Comparison of ENCODE assay signal across 8 mouse cellular contexts in the genomic region with DNA sequence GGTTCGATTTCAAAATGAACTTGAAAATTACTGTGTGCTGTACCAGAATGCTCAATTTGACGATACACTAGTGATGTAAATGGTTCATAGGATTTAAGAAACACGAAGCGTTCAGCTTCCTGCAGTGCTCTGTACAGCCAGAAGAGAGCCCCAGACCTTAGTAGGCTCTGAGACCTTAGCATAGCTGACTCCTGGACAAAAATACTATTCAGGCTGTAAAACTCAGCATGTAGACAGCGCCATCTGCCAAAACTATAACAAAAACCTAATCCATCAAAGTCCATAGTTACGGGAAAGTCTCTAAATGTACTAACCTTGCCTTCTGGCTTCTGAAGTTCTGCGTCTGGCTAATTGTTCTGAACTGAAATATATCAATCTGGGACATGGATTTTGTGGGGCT. TPM values are rescaled to one million over a fixed set of nuclear protein-coding genes. Genes with fewer than 3 reads are reported as not detected.
DNase-seq lines count a peak whose midpoint lies in the region; ATAC-seq and TF ChIP-seq lines count a peak whose summit lies in the region.

No protein-coding gene starts in this region.

- peak; percentile 1 for TF ChIP-seq CTCF in C2C12 (IDR thresholded peaks at IDR 0.05; ENCODE audit: control insufficient read depth, insufficient read depth, insufficient read length)
- peak; percentile 37 to 96; a peak in 3 of 4 replicates for TF ChIP-seq CTCF in CH12.LX (conservative IDR thresholded peaks at IDR 0.05 in 1 of 2, IDR thresholded peaks at IDR 0.05 in 1 of 2; ENCODE audit: low read depth in 2 of 2, low read length in 2 of 2)
- peak; percentile 42; the same call in 1 of the 2 replicates for TF ChIP-seq CTCF in cortical plate, adult 2 months (IDR thresholded peaks at IDR 0.05; ENCODE audit: extremely low read depth, insufficient read depth, low read length)

- H3K9me3 ChIP-seq in CH12.LX (replicated peaks; ENCODE audit: low read length), result no peaks in the 10 kb centered on the region
- no peaks in the 10 kb centered on the region for H3K9me3 ChIP-seq in heart, embryonic 12.5 days (replicated peaks)
- no peaks in the 10 kb centered on the region for H3K9me3 ChIP-seq in kidney, embryonic 15.5 days (replicated peaks)
- H3K9me3 ChIP-seq in stomach, embryonic 15.5 days, result no peaks in the 10 kb centered on the region

- H3K79me2 ChIP-seq in C2C12 (ENCODE audit: control insufficient read depth, insufficient read depth) (no peaks in the 10 kb centered on the region), CH12.LX (replicated peaks; ENCODE audit: control insufficient read depth, extremely low read depth, insufficient read depth, poor library complexity, severe bottlenecking) (peaks cover 23% of the 10 kb centered on the region)

- H3K27ac ChIP-seq in CH12.LX (ENCODE audit: insufficient read depth, low read depth), result 0 out of 2 replicates have a peak overlapping the region, but pooled peaks have one; percentile 14
- no peak overlapping the region for H3K27ac ChIP-seq in cortical plate, adult 2 months (ENCODE audit: insufficient read depth, low read length)
- H3K27ac ChIP-seq in heart, embryonic 12.5 days (ENCODE audit: poor library complexity, severe bottlenecking), result no peak overlapping the region
- H3K27ac ChIP-seq in kidney, embryonic 15.5 days, result peak overlapping the region; percentile 64
- H3K27ac ChIP-seq in stomach, embryonic 15.5 days, result no peak overlapping the region

- peak overlapping the region; percentile 70 for H3K9ac ChIP-seq in CH12.LX (ENCODE audit: insufficient read depth, low read depth)
- H3K9ac ChIP-seq in heart, embryonic 12.5 days, result no peak overlapping the region
- 0 out of 2 replicates have a peak overlapping the region, but pooled peaks have one; percentile 71 for H3K9ac ChIP-seq in kidney, embryonic 15.5 days
- no peak overlapping the region for H3K9ac ChIP-seq in stomach, embryonic 15.5 days

- peak; percentile 82 for TF ChIP-seq RAD21 in CH12.LX (IDR thresholded peaks at IDR 0.05; ENCODE audit: low read depth, low read length)

- ATAC-seq in heart, embryonic 12.5 days (ENCODE audit: insufficient number of reproducible peaks, low FRiP score), result 0 out of 2 replicates have a peak, but pooled peaks have one; percentile 38
- ATAC-seq in kidney, embryonic 15.5 days (replicated peaks; ENCODE audit: low FRiP score), result peak; percentile 61; the same call in 1 of the 2 replicates
- peak; percentile 49; the same call in 1 of the 2 replicates for ATAC-seq in stomach, embryonic 15.5 days (ENCODE audit: insufficient read depth, low FRiP score, low read depth)

- peak; percentile 87 for DNase-seq in CH12.LX (ENCODE audit: extremely low read depth)
- peak; percentile 26 to 41 for DNase-seq in lung, postnatal 4 days
- no peak for DNase-seq in urinary bladder, postnatal 4 days (ENCODE audit: low spot score in 2 of 2)

- peak overlapping the region; percentile 95 for H3K4me2 ChIP-seq in CH12.LX (ENCODE audit: insufficient read depth, low read depth, poor library complexity, severe bottlenecking)
- peak overlapping the region; percentile 68 for H3K4me2 ChIP-seq in heart, embryonic 12.5 days
- peak overlapping the region; percentile 72 for H3K4me2 ChIP-seq in kidney, embryonic 15.5 days
- peak overlapping the region; percentile 59 for H3K4me2 ChIP-seq in stomach, embryonic 15.5 days

- TF ChIP-seq EP300 in CH12.LX (IDR thresholded peaks at IDR 0.05; ENCODE audit: low read length), result no peak

- peak overlapping the region; percentile 65 for H3K4me3 ChIP-seq in C2C12 (ENCODE audit: insufficient read depth, poor library complexity, severe bottlenecking)
- peak overlapping the region; percentile 70 to 77 (median 74) for H3K4me3 ChIP-seq in CH12.LX (replicated peaks in 1 of 3; ENCODE audit: low read depth in 2 of 3, low read length in 2 of 3, poor library complexity in 1 of 3)
- peak overlapping the region; percentile 98; the same call in 1 of the 2 replicates for H3K4me3 ChIP-seq in cortical plate, adult 2 months (ENCODE audit: insufficient read depth, low read length)
- H3K4me3 ChIP-seq in heart, embryonic 12.5 days, result peak overlapping the region; percentile 92
- peak overlapping the region; percentile 89 for H3K4me3 ChIP-seq in kidney, embryonic 15.5 days (replicated peaks)
- peak overlapping the region; percentile 89 for H3K4me3 ChIP-seq in stomach, embryonic 15.5 days (replicated peaks)

- H3K36me3 ChIP-seq in C2C12 (ENCODE audit: control insufficient read depth, insufficient read depth), result no peaks in the 10 kb centered on the region
- peaks cover 3 to 14% of the 10 kb centered on the region in 2 experiments for H3K36me3 ChIP-seq in CH12.LX (replicated peaks in 1 of 2; ENCODE audit: control insufficient read depth in 1 of 2, insufficient read depth in 1 of 2, low read length in 1 of 2)
- peaks cover 3% of the 10 kb centered on the region; the same call in 1 of the 2 replicates for H3K36me3 ChIP-seq in heart, embryonic 12.5 days
- H3K36me3 ChIP-seq in kidney, embryonic 15.5 days, result no peaks in the 10 kb centered on the region
- H3K36me3 ChIP-seq in stomach, embryonic 15.5 days, result peaks cover 3% of the 10 kb centered on the region; the same call in 1 of the 2 replicates

- peaks cover 10 to 18% of the 10 kb centered on the region in 2 experiments for H3K4me1 ChIP-seq in CH12.LX (ENCODE audit: control insufficient read depth in 1 of 2, insufficient read depth in 2 of 2)
- H3K4me1 ChIP-seq in cortical plate, adult 2 months (ENCODE audit: control insufficient read depth, insufficient read depth, low read length), result peaks cover 3% of the 10 kb centered on the region; the same call in 1 of the 2 replicates
- H3K4me1 ChIP-seq in heart, embryonic 12.5 days (replicated peaks), result peaks cover 14% of the 10 kb centered on the region
- H3K4me1 ChIP-seq in kidney, embryonic 15.5 days, result peaks cover 21% of the 10 kb centered on the region
- peaks cover 10% of the 10 kb centered on the region; the same call in 1 of the 2 replicates for H3K4me1 ChIP-seq in stomach, embryonic 15.5 days

- H3ac ChIP-seq in C2C12 (ENCODE audit: control insufficient read depth, insufficient read length, low read depth), result no peak overlapping the region

- no peaks in the 10 kb centered on the region for H3K79me3 ChIP-seq in C2C12 (ENCODE audit: low read depth)

- TF ChIP-seq POLR2A in CH12.LX (IDR thresholded peaks at IDR 0.05; ENCODE audit: low read depth, low read length), result no peak
- no peak for TF ChIP-seq POLR2A in cortical plate, adult 2 months (IDR thresholded peaks at IDR 0.05; ENCODE audit: extremely low read depth, insufficient read depth, low read length)

- in situ Hi-C loops in CH12.LX (cut with MboI; ENCODE audit: low pct_ligation_motif_present, low pct_unique_long_range_greater_than_20kb, low sequenced_read_pairs), result loop anchor here (10.0 kb wide), 1 partner anchor 302 kb away; no protein-coding TSS in a partner anchor

- H3K27me3 ChIP-seq in C2C12 (ENCODE audit: control insufficient read depth, insufficient read depth, insufficient read length), result no peaks in the 10 kb centered on the region
- H3K27me3 ChIP-seq in CH12.LX (replicated peaks), result no peaks in the 10 kb centered on the region
- no peaks in the 10 kb centered on the region for H3K27me3 ChIP-seq in heart, embryonic 12.5 days (replicated peaks)
- no peaks in the 10 kb centered on the region for H3K27me3 ChIP-seq in kidney, embryonic 15.5 days
- no peaks in the 10 kb centered on the region for H3K27me3 ChIP-seq in stomach, embryonic 15.5 days (replicated peaks)

- 31% methylated on average over 7 of the region's 7 CpGs for WGBS in heart, embryonic 12.5 days
- WGBS in kidney, embryonic 15.5 days, result 25% methylated on average over 7 of the region's 7 CpGs
- WGBS in stomach, embryonic 15.5 days, result 19% methylated on average over 7 of the region's 7 CpGs

- dilution Hi-C loops in CH12.LX (cut with MboI; ENCODE audit: extremely low pct_ligation_motif_present, extremely low pct_unique_long_range_greater_than_20kb, low sequenced_read_pairs), result no loop called here

TF ChIP-seq in C2C12, 6 proteins besides CTCF, POLR2A, EP300 and RAD21:
- TF ChIP-seq MYOG (IDR thresholded peaks at IDR 0.05; ENCODE audit: control insufficient read depth, extremely low read depth, insufficient read length), result no peak

TF ChIP-seq in CH12.LX, 34 proteins besides CTCF, POLR2A, EP300 and RAD21 (continues in another document):
- TF ChIP-seq MYC (IDR thresholded peaks at IDR 0.05; ENCODE audit: low read depth, low read length) (no peak), NELFE (IDR thresholded peaks at IDR 0.05; ENCODE audit: low read depth, low read length) (peak; percentile 61; the same call in 1 of the 2 replicates), MEF2A (IDR thresholded peaks at IDR 0.05; ENCODE audit: borderline replicate concordance, low read depth, low read length) (peak; percentile 70), MXI1 (IDR thresholded peaks at IDR 0.05; ENCODE audit: low read depth, low read length) (no peak), MAZ (IDR thresholded peaks at IDR 0.05; ENCODE audit: low read depth, low read length) (0 out of 2 replicates have a peak, but pooled peaks have one; percentile 49), IRF4 (IDR thresholded peaks at IDR 0.05; ENCODE audit: low read depth, low read length) (0 out of 2 replicates have a peak, but pooled peaks have one; percentile 32), BHLHE40 (IDR thresholded peaks at IDR 0.05; ENCODE audit: low read depth, low read length) (0 out of 2 replicates have a peak, but pooled peaks have one; percentile 13), RCOR1 (conservative IDR thresholded peaks at IDR 0.05; ENCODE audit: low read depth, low read length) (no peak), SMC3 (IDR thresholded peaks at IDR 0.05; ENCODE audit: low read depth, low read length) (peak; percentile 96)

RNA-seq across cellular contexts. Expression of a gene that starts 0.6 kb away (rescaled TPM):
- polyA plus RNA-seq in C2C12 (2012; fragmentation: generic; extraction: Trizol), result 1.5 TPM
- total RNA-seq in CH12.LX (2012; rRNA removed), result 7.5 TPM in 2 replicates
- total RNA-seq in CH12.LX (2014; rRNA removed), result 9.3 and 9.7 TPM in 2 replicates
- polyA plus RNA-seq in CH12.LX (2012; ENCODE audit: insufficient read length, low read depth), result 5.0 and 5.2 TPM in 2 replicates
- 18.1 and 19.6 TPM in 2 replicates for polyA plus RNA-seq in cortical plate, adult 2 months (2012; rRNA removed)
- 5.9 and 6.9 TPM in 2 replicates for polyA plus RNA-seq in heart, embryonic 12.5 days (2016; fragmentation: Nextera tagmentation; extraction: Ambion mirVana)
- 10.7 and 10.8 TPM in 2 replicates for polyA plus RNA-seq in kidney, embryonic 15.5 days (2015; fragmentation: Nextera tagmentation; extraction: Ambion mirVana)
- 10.1 and 10.5 TPM in 2 replicates for polyA plus RNA-seq in stomach, embryonic 15.5 days (2015; fragmentation: Nextera tagmentation; extraction: Ambion mirVana)

RNA-seq across cellular contexts. Expression of a gene that starts 33.4 kb away (rescaled TPM):
- 0.04 TPM for polyA plus RNA-seq in C2C12 (2012; fragmentation: generic; extraction: Trizol)
- 0.04 TPM in 1 of 2 replicates, not detected in the other for total RNA-seq in CH12.LX (2012; rRNA removed)
- total RNA-seq in CH12.LX (2014; rRNA removed), result 0.15 TPM in 2 replicates
- polyA plus RNA-seq in CH12.LX (2012; ENCODE audit: insufficient read length, low read depth), result not detected in 2 replicates
- 0.66 and 0.71 TPM in 2 replicates for polyA plus RNA-seq in cortical plate, adult 2 months (2012; rRNA removed)
- 0.21 and 0.45 TPM in 2 replicates for polyA plus RNA-seq in heart, embryonic 12.5 days (2016; fragmentation: Nextera tagmentation; extraction: Ambion mirVana)
- 0.08 and 0.18 TPM in 2 replicates for polyA plus RNA-seq in kidney, embryonic 15.5 days (2015; fragmentation: Nextera tagmentation; extraction: Ambion mirVana)
- 0.09 and 0.24 TPM in 2 replicates for polyA plus RNA-seq in stomach, embryonic 15.5 days (2015; fragmentation: Nextera tagmentation; extraction: Ambion mirVana)

Comparison
In these comparisons a context has a peak if more than half of its experiments do, and no peak if none do; other contexts are left out.
1. CTCF ChIP-seq: peak in every context shown above with its lines; median percentile 66 in CH12.LX; 42 in cortical plate, adult 2 months; 1 in C2C12.
2. DNase-seq: peak in CH12.LX (single experiment) and lung, postnatal 4 days (2 of 2); none in urinary bladder, postnatal 4 days (0 of 2).
3. H3K27ac ChIP-seq: peak in CH12.LX (single experiment) and kidney, embryonic 15.5 days (single experiment); none in cortical plate, adult 2 months (single experiment), heart, embryonic 12.5 days (single experiment) and stomach, embryonic 15.5 days (single experiment).
4. H3K9ac ChIP-seq: peak in CH12.LX (single experiment) and kidney, embryonic 15.5 days (single experiment); none in heart, embryonic 12.5 days (single experiment) and stomach, embryonic 15.5 days (single experiment).
5. Peak in every context shown above with its lines, with median percentiles within 50 percentile points of each other: H3K4me3 ChIP-seq, H3K4me2 ChIP-seq and ATAC-seq.